Mouse (Mus musculus) left cerebral cortex, postnatal 14 days (tissue): ENCODE measurements around the gene Rfx4. TPM values are rescaled to one million over a fixed set of nuclear protein-coding genes. Genes with fewer than 3 reads are reported as not detected.
A peak's percentile ranks its signal among the peaks of the same experiment; 100 is the strongest.

Source experiments
- DNase-seq, 2 experiments: peaks; one replicate each; pipeline ENCODE4 v3.0.0; 2021 to 2022; ENCODE audit warnings: low spot score in 2 of 2, mixed read lengths in 1 of 2
- intact Hi-C: fragments of 180-260 bp; cut with DNase I; formaldehyde crosslinking; loops from one replicate; pipeline ENCODE4 v1.15.1; 2025
- total RNA-seq, 2 experiments: library from RNA; stranded (reverse); gene quantifications; 2 replicates each; pipeline ENCODE4 v1.2.3; 2021

Gene Rfx4
- total RNA-seq, 2 experiments from 2014 or later = 9.1 to 10.0 TPM

DNA sequence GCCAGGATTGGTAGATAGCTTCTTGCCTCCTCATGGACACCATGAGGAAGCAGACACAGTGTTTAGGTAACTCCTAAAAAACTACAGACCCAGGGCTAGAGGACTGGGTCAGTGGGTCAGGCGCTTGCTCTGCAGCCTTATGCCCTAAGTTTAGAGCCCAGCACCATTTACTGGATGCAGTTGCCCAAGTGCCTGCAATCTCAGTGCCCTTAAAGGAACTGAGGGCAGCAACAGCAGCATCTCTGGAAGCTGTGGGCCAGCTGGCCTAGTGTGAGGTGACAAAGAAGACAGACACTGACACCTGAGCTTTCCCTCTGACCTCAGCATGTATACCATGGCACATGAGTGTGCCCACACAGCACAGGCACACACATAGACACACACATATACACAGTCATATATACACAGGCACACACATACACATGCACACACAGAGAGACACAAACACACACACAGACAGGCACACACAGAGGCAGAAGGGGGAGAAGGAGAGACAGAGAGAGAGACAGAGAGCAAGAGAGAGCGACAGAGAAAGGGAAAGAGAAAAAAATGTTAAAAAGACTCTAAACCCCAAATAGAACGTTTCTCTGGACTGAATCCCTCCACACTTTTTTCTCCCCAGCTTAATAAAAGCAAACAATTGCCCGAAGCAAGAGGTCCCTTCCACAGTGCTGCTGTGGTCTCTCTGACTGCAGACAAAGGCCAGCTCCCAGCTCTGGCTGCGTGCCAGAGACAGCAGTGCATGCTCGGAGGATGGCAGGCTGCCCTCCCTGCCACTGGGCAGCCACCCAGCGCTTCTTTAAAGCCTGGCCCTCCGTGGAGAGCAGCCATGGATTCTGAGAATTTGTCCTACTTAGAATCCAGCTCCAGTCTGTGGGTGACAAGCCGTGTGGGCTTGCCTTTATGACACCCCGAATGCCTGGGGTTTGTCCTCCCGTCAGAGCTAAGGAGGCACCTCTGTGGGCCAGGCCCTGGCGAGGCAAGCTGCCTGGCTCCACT is 96.4 kb downstream of the Rfx4 start:
- peak; percentile 75 to 79 for DNase-seq
- intact Hi-C loops = no loop called here

- intact Hi-C loops = no loop called here
- DNase-seq = no peak
Observed at GRCm38 (mm10) chr10:84854059-84854458, 98.2 kb downstream of the Rfx4 start.

GRCm38 (mm10) chr10:84855466-84855865 is 99.6 kb downstream of the Rfx4 start:
- intact Hi-C loops = no loop called here
- no peak for DNase-seq

DNA sequence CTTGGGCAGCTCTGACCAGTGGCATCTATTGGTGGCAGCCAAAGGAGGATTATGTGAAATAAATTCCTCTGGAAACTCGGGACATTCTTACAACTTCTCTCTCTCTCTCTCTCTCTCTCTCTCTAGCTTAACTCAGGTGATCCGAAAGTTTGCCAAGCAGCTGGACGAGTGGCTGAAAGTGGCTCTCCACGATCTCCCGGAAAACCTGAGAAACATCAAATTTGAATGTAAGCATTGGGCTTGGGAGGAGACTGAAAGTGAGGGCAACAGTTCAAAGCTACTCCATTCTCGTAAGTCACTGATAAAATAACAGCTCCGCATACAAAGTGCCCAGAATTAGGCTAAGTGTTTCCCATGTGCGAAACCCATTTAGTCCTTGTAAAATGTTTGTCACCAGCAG is 102.5 kb downstream of the Rfx4 start:
- intact Hi-C loops = no loop called here
- DNase-seq = no peak

DNA sequence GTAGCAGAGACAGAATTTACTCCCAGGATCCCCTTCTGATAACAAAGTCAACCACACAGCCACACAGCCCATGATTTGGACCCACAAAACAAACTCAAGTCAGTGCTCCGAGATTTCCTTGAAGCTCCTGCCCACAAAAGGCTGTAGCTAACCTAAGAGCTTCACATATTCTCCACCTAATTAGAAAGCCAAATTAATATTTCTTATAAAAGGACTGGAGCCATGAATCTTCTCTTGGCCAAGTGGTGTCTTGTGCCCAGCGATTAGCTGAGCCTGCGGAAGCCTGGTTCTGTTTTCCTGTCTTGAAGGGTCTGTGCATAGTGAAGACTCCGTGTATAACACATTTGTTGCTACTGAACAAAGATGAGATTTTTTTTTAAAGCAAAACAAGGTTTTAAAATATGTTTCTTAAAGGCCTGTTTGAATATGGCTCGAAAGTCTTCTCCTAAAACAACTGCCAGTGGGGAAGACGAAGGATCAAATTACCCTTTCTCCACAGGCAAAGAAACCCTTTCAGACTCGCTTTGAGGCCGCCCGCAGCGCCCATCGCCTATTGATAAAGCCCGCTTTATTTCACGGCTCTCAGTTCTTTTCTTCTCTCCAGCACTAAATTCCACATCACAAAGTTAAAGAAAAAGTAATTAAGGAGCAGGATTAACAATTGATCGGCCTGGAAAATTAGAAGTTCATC is 103.1 kb downstream of the Rfx4 start:
- intact Hi-C loops = no loop called here
- DNase-seq = no peak

- intact Hi-C loops = no loop called here
- DNase-seq = no peak
Observed at GRCm38 (mm10) chr10:84859556-84860380, 103.9 kb downstream of the Rfx4 start.

GRCm38 (mm10) chr10:84863488-84863887 is 107.6 kb downstream of the Rfx4 start:
- intact Hi-C loops = no loop called here
- no peak for DNase-seq

DNA sequence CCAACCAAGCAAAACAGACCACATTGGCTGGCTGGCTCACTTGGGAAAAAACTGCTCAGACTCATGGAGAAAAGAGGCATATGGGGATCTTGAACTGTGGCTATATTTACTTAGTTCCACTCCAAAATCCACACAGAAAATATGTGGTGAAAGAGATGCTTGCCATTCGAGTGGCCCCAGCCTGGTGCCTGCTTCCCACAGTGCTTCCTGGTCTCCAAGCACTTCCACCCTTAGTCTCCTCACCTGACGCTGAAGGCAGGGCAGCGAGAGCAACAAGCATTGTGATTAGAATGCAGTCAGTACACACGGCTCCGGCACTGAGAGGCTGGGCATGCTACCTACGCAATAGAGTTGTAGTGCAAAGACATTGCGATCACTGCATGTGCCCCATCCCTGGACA is 111.7 kb downstream of the Rfx4 start:
- DNase-seq = no peak
- intact Hi-C loops = no loop called here

DNA sequence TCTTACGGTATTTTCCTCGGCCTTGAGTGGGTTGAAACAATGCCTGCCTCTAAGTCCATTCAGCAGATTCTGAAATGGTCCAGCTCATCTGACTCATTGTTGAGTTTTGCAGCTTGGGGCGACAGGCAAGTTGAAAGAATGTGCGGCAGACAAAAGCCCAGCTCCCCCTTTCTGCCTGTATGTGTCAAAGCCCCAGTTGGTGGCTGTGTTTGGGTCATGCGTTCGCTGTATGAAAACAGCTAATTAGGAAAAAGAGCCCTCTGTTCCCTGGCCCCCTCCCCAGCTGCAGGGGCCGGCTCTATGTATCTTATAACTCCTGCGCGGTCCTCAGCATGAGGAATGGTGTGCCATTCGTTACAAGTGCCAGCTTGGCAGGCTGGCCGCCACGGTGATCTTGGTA is 115.4 kb downstream of the Rfx4 start:
- DNase-seq = no peak
- intact Hi-C loops = no loop called here

GRCm38 (mm10) chr10:84871921-84872320 is 116.1 kb downstream of the Rfx4 start:
- DNase-seq = no peak
- intact Hi-C loops = no loop called here

DNA sequence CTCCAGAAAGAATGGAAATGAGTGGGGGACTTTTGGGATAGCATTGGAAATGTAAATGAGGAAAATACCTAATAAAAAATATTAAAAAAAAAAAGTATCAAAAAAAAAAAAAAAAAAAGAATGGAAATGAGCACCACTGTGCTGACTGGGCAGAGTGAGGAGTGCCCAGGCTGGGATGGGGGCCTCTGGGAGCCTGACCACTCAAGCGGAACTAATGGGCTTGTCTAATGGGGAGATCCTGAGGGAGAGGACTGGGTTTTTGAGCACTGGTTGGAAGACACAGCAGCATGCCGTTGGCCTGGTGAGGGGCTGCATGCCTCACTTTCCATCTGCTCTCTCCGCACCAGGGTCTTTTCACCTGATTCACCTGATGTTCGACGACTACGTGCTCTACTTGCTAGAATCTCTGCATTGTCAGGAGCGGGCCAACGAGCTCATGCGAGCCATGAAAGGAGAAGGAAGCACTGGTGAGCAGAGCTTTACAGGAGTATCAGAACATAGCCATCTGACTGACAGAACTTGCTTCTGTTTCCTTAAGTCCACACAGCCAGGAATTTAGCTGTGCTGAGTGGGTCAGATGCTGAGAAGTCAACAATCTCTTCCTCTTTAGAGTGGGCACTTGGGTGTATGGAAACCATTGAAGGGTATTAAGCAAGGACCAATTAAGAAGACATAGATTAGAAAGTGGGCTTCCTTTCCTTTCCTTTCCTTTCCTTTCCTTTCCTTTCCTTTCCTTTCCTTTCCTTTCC is 124.1 kb downstream of the Rfx4 start:
- intact Hi-C loops = no loop called here

GRCm38 (mm10) chr10:84882528-84882927 is 126.7 kb downstream of the Rfx4 start:
- intact Hi-C loops = no loop called here
- no peak for DNase-seq

More for the DNA sequence above, 124.1 kb downstream of the Rfx4 start:
- DNase-seq = no peak

GRCm38 (mm10) chr10:84885341-84885884 is 129.6 kb downstream of the Rfx4 start:
- no peak for DNase-seq
- intact Hi-C loops = no loop called here

DNA sequence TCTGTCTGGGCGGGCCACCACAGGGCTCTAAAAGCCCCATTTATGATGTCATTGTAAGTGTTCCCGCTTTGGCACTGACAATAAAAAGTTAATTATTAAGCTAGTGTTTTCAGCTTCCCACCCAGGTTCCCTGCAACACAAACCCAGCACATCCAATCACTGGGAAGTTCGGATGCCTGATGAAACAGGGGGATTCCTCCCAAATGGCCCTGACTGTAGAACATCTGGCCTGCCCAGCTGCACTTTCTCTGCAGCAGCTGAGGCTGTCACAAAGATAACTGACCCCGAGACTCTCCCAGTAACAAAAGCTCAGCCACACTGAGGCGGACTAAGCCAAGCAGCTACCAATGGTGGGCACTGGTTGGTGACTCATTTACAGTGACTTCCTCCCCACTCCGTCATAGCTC is 130.4 kb downstream of the Rfx4 start:
- no peak for DNase-seq
- intact Hi-C loops = no loop called here

- no peak for DNase-seq
- intact Hi-C loops = no loop called here
Observed at GRCm38 (mm10) chr10:84886785-84887184, 130.9 kb downstream of the Rfx4 start.

- DNase-seq = no peak
- intact Hi-C loops = no loop called here
Observed at GRCm38 (mm10) chr10:84889096-84889846, 133.4 kb downstream of the Rfx4 start.

GRCm38 (mm10) chr10:84895810-84896358 is 140.0 kb downstream of the Rfx4 start:
- peak; percentile 39 to 76 for DNase-seq
- intact Hi-C loops = no loop called here
